Mouse (Mus musculus) ovary, postnatal 14 days (tissue): ENCODE results near the gene 4930595D18Rik.

Experiments used
- DNase-seq: peaks from one replicate; pipeline ENCODE4 v3.0.0; 2022; ENCODE audit warnings: low spot score

The 4930595D18Rik gene

GRCm38 (mm10) chr12:111137079-111137478, 47.2 kb downstream of the 4930595D18Rik start:
- DNase-seq: no peak

- no peak for DNase-seq
These were observed 48.3 kb downstream of the 4930595D18Rik start for GRCm38 (mm10) chr12:111135953-111136352.

GRCm38 (mm10) chr12:111134791-111135733, 49.2 kb downstream of the 4930595D18Rik start:
- DNase-seq: no peak

- DNase-seq: no peak
These were observed 50.1 kb downstream of the 4930595D18Rik start for GRCm38 (mm10) chr12:111134169-111134568.

GRCm38 (mm10) chr12:111125666-111126065, 58.6 kb downstream of the 4930595D18Rik start:
- no peak for DNase-seq

GRCm38 (mm10) chr12:111124601-111125260, 59.6 kb downstream of the 4930595D18Rik start:
- DNase-seq: no peak

- DNase-seq: no peak
These were observed 61.9 kb downstream of the 4930595D18Rik start for GRCm38 (mm10) chr12:111122332-111122852.

- no peak for DNase-seq
These were observed 63.2 kb downstream of the 4930595D18Rik start for GRCm38 (mm10) chr12:111120976-111121645.

- DNase-seq: no peak
These were observed 64.7 kb downstream of the 4930595D18Rik start for GRCm38 (mm10) chr12:111119506-111120085.

- DNase-seq: no peak
These were observed 69.7 kb downstream of the 4930595D18Rik start for GRCm38 (mm10) chr12:111114593-111114992.

- no peak for DNase-seq
These were observed 73.1 kb downstream of the 4930595D18Rik start for GRCm38 (mm10) chr12:111111176-111111575.
